Mouse (Mus musculus) small intestine, adult 2 months (tissue): ENCODE data around the gene Msi2.

ENCODE experiments used
- CTCF ChIP-seq: fragments of 200-500 bp; IDR thresholded peaks from 2 replicates; pipeline ENCODE4 v1.5.1; 2012; ENCODE audit warnings: low read depth, mild to moderate bottlenecking, control low read depth, inconsistent platforms, low read length, moderate library complexity, mixed read lengths; ENCODE audit not compliant: insufficient replicate concordance, insufficient read length; ENCODE audit errors: extremely low read depth
- POLR2A ChIP-seq: fragments of 200-500 bp; IDR thresholded peaks from 2 replicates; pipeline ENCODE4 v1.6.1; 2012; ENCODE audit warnings: low read depth, mild to moderate bottlenecking, control low read depth, inconsistent platforms, low read length, moderate library complexity

DNA sequence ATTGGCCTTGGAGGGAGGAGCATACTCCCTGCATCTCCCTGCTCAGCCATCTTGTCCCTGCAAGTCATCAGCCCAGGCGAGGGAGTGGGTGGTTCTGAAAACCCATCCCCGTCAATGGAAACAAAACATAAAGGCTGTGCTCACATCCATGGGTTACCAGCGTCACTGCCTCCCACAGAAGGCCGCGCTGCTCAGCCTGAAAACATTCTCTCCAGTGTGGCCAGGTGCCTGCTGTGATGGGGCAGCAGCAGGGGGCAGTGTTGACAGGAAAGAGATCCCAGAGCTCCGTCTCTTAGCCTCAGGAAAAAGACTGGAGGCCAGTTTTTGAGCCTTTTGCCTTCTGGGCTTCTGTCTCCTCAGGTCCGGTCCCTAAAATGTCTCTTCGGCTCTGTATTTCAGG, 165.3 kb downstream of the Msi2 start:
- TF ChIP-seq CTCF (peak; percentile 56), POLR2A (no peak)
